Mouse (Mus musculus) ES-E14 (cell line): ENCODE results near the gene Nceh1.

ENCODE experiments used
- CHD2 ChIP-seq: IDR thresholded peaks from 2 replicates; pipeline ENCODE4 v1.6.1; 2014; ENCODE audit warnings: mild to moderate bottlenecking, low read depth, low read length, inconsistent platforms
- ZC3H11A ChIP-seq: IDR thresholded peaks from 2 replicates; pipeline ENCODE4 v1.6.1; 2012; ENCODE audit warnings: low read depth, mild to moderate bottlenecking, inconsistent platforms, low read length, borderline replicate concordance

GRCm38 (mm10) chr3:27306815-27307214 lies 124.0 kb downstream of the Nceh1 start:
- TF ChIP-seq CHD2 (no peak), ZC3H11A (no peak)
